Mouse (Mus musculus) MEL (cell line): Measurements from ENCODE around the gene Colq. TPM values are rescaled to one million over a fixed set of nuclear protein-coding genes. Genes with fewer than 3 reads are reported as not detected.
A peak's percentile ranks its signal among the peaks of the same experiment; 100 is the strongest.

ENCODE experiments used
- DNase-seq: peaks from one replicate; pipeline ENCODE4 v3.0.0; 2011; ENCODE audit warnings: low read depth, low spot score
- H3K27ac ChIP-seq: 2 replicates; pipeline ENCODE4 v1.5.1; 2012; ENCODE audit warnings: low read depth, mild to moderate bottlenecking, control low read depth, low read length, moderate library complexity; ENCODE audit not compliant: control insufficient read depth
- H3K27me3 ChIP-seq, 2 experiments: fragments of 150-350 bp in 1 of 2; sonication (generic) in 1 of 2; 2 replicates each; pipeline ENCODE4 v1.6.1; 2012; ENCODE audit warnings: low read length in 2 of 2, mild to moderate bottlenecking in 2 of 2, improper control_type of control experiment in 1 of 2, moderate library complexity in 1 of 2; ENCODE audit not compliant: insufficient read depth in 2 of 2, control insufficient read depth in 1 of 2
- H3K36me3 ChIP-seq, 2 experiments: 2 replicates each; pipeline ENCODE4 v1.6.1; 2012 to 2014; ENCODE audit warnings: low read length in 2 of 2, improper control_type of control experiment in 1 of 2, inconsistent platforms in 1 of 2, mild to moderate bottlenecking in 1 of 2; ENCODE audit not compliant: insufficient read depth in 2 of 2, control insufficient read depth in 1 of 2
- H3K4me1 ChIP-seq, 2 experiments: fragments of 150-350 bp in 1 of 2; sonication (generic) in 1 of 2; 2 replicates each; pipeline ENCODE4 v1.6.1; 2012; ENCODE audit warnings: low read length in 2 of 2, improper control_type of control experiment in 1 of 2, mild to moderate bottlenecking in 1 of 2; ENCODE audit not compliant: insufficient read depth in 2 of 2, control insufficient read depth in 1 of 2
- H3K4me3 ChIP-seq, 2 experiments: fragments of 150-350 bp in 1 of 2; sonication (generic) in 1 of 2; 2 replicates each; pipeline ENCODE4 v1.5.1; 2012; ENCODE audit warnings: low read depth in 2 of 2, low read length in 2 of 2, mild to moderate bottlenecking in 2 of 2, moderate library complexity in 2 of 2, control low read depth in 1 of 2, improper control_type of control experiment in 1 of 2; ENCODE audit not compliant: control insufficient read depth in 1 of 2, insufficient read depth in 1 of 2
- H3K79me2 ChIP-seq: 2 replicates; pipeline ENCODE4 v1.6.1; 2012; ENCODE audit warnings: mild to moderate bottlenecking, low read length, moderate library complexity; ENCODE audit not compliant: control insufficient read depth, poor library complexity, insufficient read depth
- H3K9ac ChIP-seq: 2 replicates; pipeline ENCODE4 v1.6.1; 2012; ENCODE audit warnings: low read depth, mild to moderate bottlenecking, control low read depth, low read length, moderate library complexity; ENCODE audit not compliant: control insufficient read depth, poor library complexity, severe bottlenecking
- H3K9me3 ChIP-seq: fragments of 150-350 bp; sonication (generic); replicated peaks from 2 replicates; pipeline ENCODE4 v1.6.1; 2012; ENCODE audit warnings: mild to moderate bottlenecking, low read length, improper control_type of control experiment, moderate library complexity; ENCODE audit not compliant: insufficient read depth
- CHD2 ChIP-seq: IDR thresholded peaks from 2 replicates; pipeline ENCODE4 v1.6.1; 2011; ENCODE audit warnings: low read length, improper control_type of control experiment
- CTCF ChIP-seq, 3 experiments: IDR thresholded peaks in 2 of 3; conservative IDR thresholded peaks in 1 of 3; 2 replicates each; pipeline ENCODE4 v1.5.1; 2011 to 2012; ENCODE audit warnings: low read length in 3 of 3, low read depth in 2 of 3, mild to moderate bottlenecking in 2 of 3, improper control_type of control experiment in 1 of 3, inconsistent platforms in 1 of 3, mixed read lengths in 1 of 3, moderate library complexity in 1 of 3; ENCODE audit not compliant: control insufficient read depth in 1 of 3, insufficient read depth in 1 of 3, poor library complexity in 1 of 3, severe bottlenecking in 1 of 3
- E2F4 ChIP-seq: IDR thresholded peaks from 2 replicates; pipeline ENCODE4 v1.6.1; 2011; ENCODE audit warnings: low read depth, low read length, improper control_type of control experiment, borderline replicate concordance
- EP300 ChIP-seq, 2 experiments: IDR thresholded peaks; 2 replicates each; pipeline ENCODE4 v1.6.1; 2011; ENCODE audit warnings: improper control_type of control experiment in 2 of 2, low read length in 2 of 2, low read depth in 1 of 2, mild to moderate bottlenecking in 1 of 2
- GABPA ChIP-seq: IDR thresholded peaks from 2 replicates; pipeline ENCODE4 v1.6.1; 2012; ENCODE audit warnings: low read depth, mild to moderate bottlenecking, inconsistent platforms, low read length, improper control_type of control experiment, moderate library complexity
- MAFK ChIP-seq: IDR thresholded peaks from 2 replicates; pipeline ENCODE4 v1.6.1; 2011; ENCODE audit warnings: low read depth, mild to moderate bottlenecking, low read length, improper control_type of control experiment, borderline replicate concordance
- MAZ ChIP-seq: IDR thresholded peaks from 2 replicates; pipeline ENCODE4 v1.6.1; 2012; ENCODE audit warnings: low read depth, mild to moderate bottlenecking, inconsistent platforms, low read length, improper control_type of control experiment
- MYB ChIP-seq: IDR thresholded peaks from 2 replicates; pipeline ENCODE4 v1.6.1; 2011; ENCODE audit warnings: mild to moderate bottlenecking, low read depth, low read length, improper control_type of control experiment
- MYC ChIP-seq: IDR thresholded peaks from 2 replicates; pipeline ENCODE4 v1.6.1; 2011; ENCODE audit warnings: low read depth, mild to moderate bottlenecking, low read length, improper control_type of control experiment, moderate library complexity
- POLR2A ChIP-seq, 2 experiments: IDR thresholded peaks; 2 replicates each; pipeline ENCODE4 v1.6.1; 2011 to 2012; ENCODE audit warnings: low read length in 2 of 2, mild to moderate bottlenecking in 2 of 2, control low read depth in 1 of 2, improper control_type of control experiment in 1 of 2, low read depth in 1 of 2, moderate library complexity in 1 of 2; ENCODE audit not compliant: control insufficient read depth in 1 of 2, insufficient read depth in 1 of 2, poor library complexity in 1 of 2
- POLR2AphosphoS5 ChIP-seq: IDR thresholded peaks from 2 replicates; pipeline ENCODE4 v1.6.1; 2012; ENCODE audit warnings: low read depth, borderline replicate concordance, mild to moderate bottlenecking, inconsistent platforms, low read length, moderate library complexity, mixed read lengths
- RAD21 ChIP-seq: IDR thresholded peaks from 2 replicates; pipeline ENCODE4 v1.6.1; 2011; ENCODE audit warnings: mild to moderate bottlenecking, low read depth, low read length, improper control_type of control experiment
- SIN3A ChIP-seq: IDR thresholded peaks from 2 replicates; pipeline ENCODE4 v1.6.1; 2012; ENCODE audit warnings: low read length, improper control_type of control experiment, inconsistent platforms
- SMC3 ChIP-seq: IDR thresholded peaks from 2 replicates; pipeline ENCODE4 v1.6.1; 2011; ENCODE audit warnings: low read depth, low read length, improper control_type of control experiment
- TBP ChIP-seq: IDR thresholded peaks from 2 replicates; pipeline ENCODE4 v1.8.0; 2011; ENCODE audit warnings: low read depth, low read length, improper control_type of control experiment
- UBTF ChIP-seq: IDR thresholded peaks from 2 replicates; pipeline ENCODE4 v1.6.1; 2012; ENCODE audit warnings: low read depth, mild to moderate bottlenecking, inconsistent platforms, low read length, improper control_type of control experiment, moderate library complexity, borderline replicate concordance; ENCODE audit not compliant: insufficient read depth
- USF2 ChIP-seq, 2 experiments: IDR thresholded peaks; 2 replicates each; pipeline ENCODE4 v1.6.1; 2011 to 2012; ENCODE audit warnings: improper control_type of control experiment in 2 of 2, low read length in 2 of 2, borderline replicate concordance in 1 of 2, inconsistent platforms in 1 of 2, low read depth in 1 of 2, mild to moderate bottlenecking in 1 of 2; ENCODE audit not compliant: insufficient read depth in 1 of 2
- ZKSCAN1 ChIP-seq: IDR thresholded peaks from 2 replicates; pipeline ENCODE4 v1.6.1; 2012; ENCODE audit warnings: low read depth, mild to moderate bottlenecking, inconsistent platforms, low read length, improper control_type of control experiment, moderate library complexity
- ZMIZ1 ChIP-seq: IDR thresholded peaks from 2 replicates; pipeline ENCODE4 v1.6.1; 2012; ENCODE audit warnings: low read depth, mild to moderate bottlenecking, inconsistent platforms, low read length, improper control_type of control experiment, moderate library complexity
- polyA plus RNA-seq, 2 experiments: library from polyadenylated mRNA; stranded (reverse) in 1 of 2; unstranded in 1 of 2; fragments of >175 nt in 1 of 2; fragments of >200 nt in 1 of 2; gene quantifications; 2 replicates each; pipeline versions ENCODE4 v1.2.1 to v1.2.4; 2012; ENCODE audit warnings: low replicate concordance in 2 of 2, low read depth in 1 of 2; ENCODE audit not compliant: insufficient read length in 2 of 2, insufficient read depth in 1 of 2, missing spikeins in 1 of 2
- total RNA-seq: library from RNA; depleted of rRNA; stranded (reverse); fragments of 300-350 nt; gene quantifications from 2 replicates; pipeline ENCODE4 v1.2.3, GENCODE M21; 2012

Gene Colq
- total and polyA plus RNA-seq, 3 experiments = not detected

DNA sequence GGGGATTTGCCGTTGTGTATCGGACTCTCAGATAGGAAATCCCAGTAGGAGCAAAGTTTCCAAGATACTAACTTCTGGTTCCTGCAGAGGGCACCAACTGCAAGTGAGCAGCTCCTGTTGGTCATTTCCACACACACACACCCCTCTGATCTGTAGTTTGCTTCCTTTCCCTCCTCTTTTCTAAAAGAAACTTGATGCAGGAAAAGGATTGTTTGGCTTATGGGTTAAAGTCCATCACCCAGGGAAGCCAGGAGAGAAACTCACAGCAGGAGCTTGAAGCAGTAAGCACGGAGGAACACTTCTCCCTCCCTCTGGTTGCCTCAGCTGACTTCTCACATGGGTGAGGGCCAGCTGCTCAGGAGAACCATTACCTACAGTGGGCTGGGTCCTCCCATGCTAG, 72.0 kb downstream of the Colq start:
- H3K27me3 ChIP-seq = no peaks in the 10 kb centered on the region
- H3K4me1 ChIP-seq = no peaks in the 10 kb centered on the region
- DNase-seq = no peak
- H3K9me3 ChIP-seq = no peaks in the 10 kb centered on the region
- no peaks in the 10 kb centered on the region for H3K36me3 ChIP-seq
- no peak overlapping the region for H3K27ac ChIP-seq
- TF ChIP-seq USF2 (IDR thresholded peaks at IDR 0.05; ENCODE audit: borderline replicate concordance in 1 of 2, insufficient read depth in 1 of 2, low read depth in 1 of 2, low read length in 2 of 2) (no peak), CTCF (IDR thresholded peaks at IDR 0.05 in 2 of 3, conservative IDR thresholded peaks at IDR 0.05 in 1 of 3; ENCODE audit: control insufficient read depth in 1 of 3, insufficient read depth in 1 of 3, low read depth in 2 of 3, low read length in 3 of 3, poor library complexity in 1 of 3, severe bottlenecking in 1 of 3) (peak in 2 of 3 experiments; percentile 15 to 18; a peak in 3 of 6 replicates), SMC3 (peak; percentile 25; the same call in 1 of the 2 replicates), CHD2 (no peak), SIN3A (no peak), MYB (no peak), RAD21 (peak; percentile 24), UBTF (no peak), E2F4 (no peak), MAFK (no peak)
- H3K9ac ChIP-seq = no peak overlapping the region
- no peaks in the 10 kb centered on the region for H3K79me2 ChIP-seq
- no peak overlapping the region for H3K4me3 ChIP-seq

DNA sequence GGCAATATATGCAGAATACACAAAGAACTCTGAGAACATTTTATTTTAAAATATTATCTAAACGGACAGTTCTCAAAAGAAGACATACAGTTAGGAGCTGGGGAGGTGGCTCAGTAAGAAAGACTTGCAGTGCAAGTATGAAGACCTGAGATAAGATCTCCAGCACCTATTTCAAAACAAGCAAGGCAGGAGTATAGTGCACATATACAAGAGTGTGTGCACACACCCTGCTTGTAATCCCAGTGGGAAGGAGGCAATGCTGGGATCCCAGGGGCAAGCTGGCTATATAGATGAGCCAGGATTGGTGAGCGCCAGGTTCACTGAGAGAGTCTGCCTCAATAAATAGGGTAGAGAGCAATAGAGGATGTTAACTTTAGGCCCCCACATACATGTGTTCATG, 75.2 kb downstream of the Colq start:
- H3K9me3 ChIP-seq = no peaks in the 10 kb centered on the region
- no peaks in the 10 kb centered on the region for H3K36me3 ChIP-seq
- no peak overlapping the region for H3K4me3 ChIP-seq
- no peaks in the 10 kb centered on the region for H3K79me2 ChIP-seq
- H3K4me1 ChIP-seq = no peaks in the 10 kb centered on the region
- TF ChIP-seq TBP = no peak
- TF ChIP-seq E2F4 = no peak
- no peak for TF ChIP-seq EP300 (IDR thresholded peaks at IDR 0.05; ENCODE audit: low read depth in 1 of 2, low read length in 2 of 2)
- TF ChIP-seq MAFK = no peak
- DNase-seq = no peak
- no peak overlapping the region for H3K27ac ChIP-seq
- H3K9ac ChIP-seq = no peak overlapping the region
- no peaks in the 10 kb centered on the region for H3K27me3 ChIP-seq

DNA sequence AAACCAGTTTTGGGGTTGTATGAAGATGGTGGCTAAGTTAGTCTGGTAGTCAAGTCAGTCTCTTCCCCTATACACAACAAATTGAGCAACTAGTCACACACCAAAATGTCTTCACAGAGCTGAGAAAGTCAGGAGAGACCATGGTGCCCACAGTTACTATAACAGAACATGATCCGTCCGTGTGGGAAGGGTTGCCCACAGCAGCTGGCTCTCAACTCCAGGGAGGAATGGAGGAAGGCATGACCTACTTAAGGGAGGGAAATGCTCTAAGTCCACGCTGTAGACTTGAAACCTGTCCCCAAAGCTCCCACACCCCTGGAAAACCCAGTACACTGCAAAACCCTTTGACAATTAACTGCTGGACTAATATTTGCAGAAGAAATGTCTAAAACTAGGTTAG, 80.8 kb downstream of the Colq start:
- H3K9me3 ChIP-seq = no peaks in the 10 kb centered on the region
- DNase-seq = no peak
- H3K27ac ChIP-seq = no peak overlapping the region
- no peak overlapping the region for H3K9ac ChIP-seq
- H3K27me3 ChIP-seq = no peaks in the 10 kb centered on the region
- H3K79me2 ChIP-seq = no peaks in the 10 kb centered on the region
- no peaks in the 10 kb centered on the region for H3K4me1 ChIP-seq
- TF ChIP-seq ZKSCAN1 (no peak), E2F4 (no peak), MYB (no peak), CHD2 (no peak), SMC3 (no peak), POLR2A (IDR thresholded peaks at IDR 0.05; ENCODE audit: control insufficient read depth in 1 of 2, insufficient read depth in 1 of 2, low read depth in 1 of 2, low read length in 2 of 2, poor library complexity in 1 of 2) (0 out of 4 replicates have a peak, but pooled peaks of 1 of the 2 experiments have one; percentile 32), GABPA (no peak), MYC (no peak), USF2 (IDR thresholded peaks at IDR 0.05; ENCODE audit: borderline replicate concordance in 1 of 2, insufficient read depth in 1 of 2, low read depth in 1 of 2, low read length in 2 of 2) (no peak), MAZ (no peak), UBTF (no peak), POLR2AphosphoS5 (no peak), ZMIZ1 (0 out of 2 replicates have a peak, but pooled peaks have one; percentile 16)
- TF ChIP-seq, all 39 proteins: peak for 2
- peaks cover 0 to 31% of the 10 kb centered on the region in 2 experiments; a peak in 2 of 4 replicates for H3K36me3 ChIP-seq
- H3K4me3 ChIP-seq = no peak overlapping the region
